Mouse (Mus musculus) intestine, embryonic 15.5 days (tissue): ENCODE measurements around the gene Rpl23. TPM values are rescaled to one million over a fixed set of nuclear protein-coding genes. Genes with fewer than 3 reads are reported as not detected.
"Not testable (repeated sequence)": the region's sequence is repeated elsewhere in the genome, so short reads cannot be mapped to it uniquely, and the experiment has no call there.

Source experiments
- ATAC-seq: fragments of 200-750 bp; cut with Nextera tagmentation; 2 replicates; pipeline ENCODE4 v1.8.0; 2017; ENCODE audit warnings: moderate TSS enrichment, moderate library complexity
- H3K27ac ChIP-seq: fragments of 300-500 bp; sonication (generic); 2 replicates; pipeline ENCODE4 v1.5.1; 2015; ENCODE audit warnings: mild to moderate bottlenecking, inconsistent platforms
- H3K27me3 ChIP-seq: fragments of 300-500 bp; sonication (generic); replicated peaks from 2 replicates; pipeline ENCODE4 v1.6.1; 2015; ENCODE audit warnings: inconsistent platforms
- H3K36me3 ChIP-seq: fragments of 300-500 bp; sonication (generic); 2 replicates; pipeline ENCODE4 v1.6.1; 2015; ENCODE audit warnings: inconsistent platforms
- H3K4me1 ChIP-seq: fragments of 300-500 bp; sonication (generic); replicated peaks from 2 replicates; pipeline ENCODE4 v1.6.1; 2015; ENCODE audit warnings: inconsistent platforms
- H3K4me2 ChIP-seq: fragments of 300-500 bp; sonication (generic); replicated peaks from 2 replicates; pipeline ENCODE4 v1.6.1; 2015; ENCODE audit warnings: mild to moderate bottlenecking, inconsistent platforms
- H3K4me3 ChIP-seq: fragments of 300-500 bp; sonication (generic); replicated peaks from 2 replicates; pipeline ENCODE4 v1.5.1; 2015; ENCODE audit warnings: inconsistent platforms
- H3K9ac ChIP-seq: fragments of 300-500 bp; sonication (generic); 2 replicates; pipeline ENCODE4 v1.6.1; 2015; ENCODE audit warnings: inconsistent platforms
- H3K9me3 ChIP-seq: fragments of 300-500 bp; sonication (generic); 2 replicates; pipeline ENCODE4 v1.6.1; 2016; ENCODE audit warnings: inconsistent platforms
- WGBS: fragments of 180-500 bp; shearing (Covaris S2); methylation state at CpG from one replicate; pipeline ENCODE4 v1.1.7; 2015; 5-methylcytosine and 5-hydroxymethylcytosine counted together
- polyA plus RNA-seq: library from polyadenylated mRNA; unstranded; fragments of >200 nt; fragmentation: Nextera tagmentation; extraction: Ambion mirVana; gene quantifications from 2 replicates; pipeline ENCODE4 v1.2.1, GENCODE M21; 2015

Gene Rpl23
- polyA plus RNA-seq, 1 experiment from 2014 or later, result 606 TPM

DNA sequence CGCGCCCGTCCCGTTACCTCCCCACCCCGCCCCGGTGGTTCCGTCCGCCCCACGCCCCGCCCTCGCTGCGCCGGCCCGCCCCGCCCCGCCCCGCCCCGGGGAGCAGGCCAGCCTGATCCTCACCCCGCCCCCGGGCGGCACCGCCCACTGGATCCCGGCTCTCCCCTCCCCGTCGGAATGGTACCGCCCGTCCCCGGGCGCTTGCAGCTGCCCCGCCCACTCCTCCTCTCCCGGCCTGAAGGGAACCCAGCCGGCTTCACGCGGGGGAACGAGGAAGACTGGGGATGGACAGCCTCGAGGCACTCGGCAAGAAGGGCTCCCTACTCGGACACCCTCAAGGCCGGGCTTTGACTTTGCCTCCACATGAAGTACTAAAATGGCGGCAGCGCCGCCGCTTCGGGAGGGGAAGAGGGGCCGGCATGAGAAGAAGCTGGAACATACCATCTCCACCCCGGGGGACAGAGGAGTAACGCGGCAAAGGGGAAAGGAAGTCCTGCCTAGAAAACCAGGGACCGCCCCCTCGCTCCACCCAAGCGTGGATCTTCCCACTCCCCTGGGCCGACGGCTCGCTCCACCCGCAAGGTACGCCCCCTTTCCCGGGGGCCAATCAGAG, 37.4 kb downstream of the Rpl23 start:
- Histone ChIP-seq H3K4me3 (peak overlapping the region; percentile 83), H3K9me3 (no peaks in the 10 kb centered on the region), H3K27ac (peak overlapping the region; percentile 95), H3K4me1 (peaks cover 14% of the 10 kb centered on the region), H3K9ac (peak overlapping the region; percentile 85), H3K27me3 (no peaks in the 10 kb centered on the region), H3K36me3 (peaks cover 13% of the 10 kb centered on the region), H3K4me2 (peak overlapping the region; percentile 80)
- peak; percentile 97 for ATAC-seq
- WGBS, result under 1% methylated on average over 44 of the region's 57 CpGs

DNA sequence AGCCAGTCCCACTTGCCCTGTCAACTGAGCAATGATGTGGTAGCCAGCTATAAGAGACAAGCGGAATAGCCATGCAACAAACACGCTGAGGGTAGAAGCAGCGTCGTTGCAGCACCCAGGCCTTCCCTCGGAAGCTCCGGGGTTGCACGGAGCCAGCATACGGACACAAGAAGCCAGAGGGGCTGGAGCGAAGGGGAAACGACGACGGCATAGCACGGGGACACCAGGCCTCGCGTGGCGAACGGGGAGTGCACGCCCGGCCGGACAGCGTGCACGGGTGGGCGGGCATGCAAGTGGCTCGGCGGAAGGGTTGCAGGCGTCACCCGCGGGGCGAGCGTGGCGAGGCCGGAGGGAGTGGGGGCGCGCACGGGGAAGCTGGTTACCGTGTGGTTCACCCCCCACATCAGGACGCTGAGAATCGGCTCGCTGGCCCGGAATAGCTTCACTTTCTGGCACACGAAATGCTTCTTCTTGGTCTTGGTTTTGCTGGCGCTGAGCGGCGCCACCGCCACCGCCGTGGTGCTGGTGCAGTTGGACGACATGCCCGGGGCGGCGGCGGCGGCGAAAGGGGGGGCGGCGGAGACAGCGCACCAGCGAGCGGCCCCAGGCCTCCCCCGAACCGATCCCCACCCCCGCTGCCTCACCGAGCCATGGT, 38.0 kb downstream of the Rpl23 start, which contains the start of gene Pip4k2b:
Pip4k2b (minus strand) TSS at position 642 of the 655 bp plus-strand sequence.
- H3K27me3 ChIP-seq, result no peaks in the 10 kb centered on the region
- H3K4me3 ChIP-seq, result peak within 1 kb of the TSS; percentile 83
- peaks cover 14% of the 10 kb centered on the region for H3K4me1 ChIP-seq
- H3K9me3 ChIP-seq, result no peaks in the 10 kb centered on the region
- ATAC-seq, result peak; percentile 46
- H3K9ac ChIP-seq, result peak within 1 kb of the TSS; percentile 85
- peak within 1 kb of the TSS; percentile 95 for H3K27ac ChIP-seq
- H3K4me2 ChIP-seq, result peak within 1 kb of the TSS; percentile 80
- WGBS, result under 1% methylated on average over 63 of the region's 63 CpGs
- peaks cover 13% of the 10 kb centered on the region for H3K36me3 ChIP-seq

DNA sequence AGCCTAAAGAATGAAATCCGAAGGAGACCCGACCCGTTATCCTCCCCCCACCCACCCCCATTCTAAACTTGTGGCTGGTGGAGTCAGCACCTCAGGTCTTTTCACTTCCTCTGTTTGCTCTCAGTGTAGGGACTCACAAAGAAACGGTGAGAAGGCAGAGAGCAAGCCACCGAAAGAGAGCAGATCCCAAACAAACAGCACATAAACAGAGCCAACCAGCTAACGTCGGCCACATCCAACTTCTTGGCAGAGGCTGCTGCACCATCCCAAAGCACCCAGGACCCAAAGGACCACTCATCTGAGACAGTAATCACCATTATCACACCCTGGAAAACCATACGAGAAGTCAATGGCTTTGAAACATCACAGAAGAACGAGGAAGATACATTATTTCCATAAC, 38.8 kb downstream of the Rpl23 start:
- peaks cover 13% of the 10 kb centered on the region for H3K36me3 ChIP-seq
- no peaks in the 10 kb centered on the region for H3K9me3 ChIP-seq
- 22% methylated on average over 9 of the region's 9 CpGs for WGBS
- H3K4me3 ChIP-seq, result peak overlapping the region; percentile 83
- H3K4me2 ChIP-seq, result peak overlapping the region; percentile 80
- no peaks in the 10 kb centered on the region for H3K27me3 ChIP-seq
- H3K4me1 ChIP-seq, result peaks cover 14% of the 10 kb centered on the region
- peak overlapping the region; percentile 79; the same call in 1 of the 2 replicates for H3K27ac ChIP-seq
- H3K9ac ChIP-seq, result peak overlapping the region; percentile 84
- no peak for ATAC-seq

DNA sequence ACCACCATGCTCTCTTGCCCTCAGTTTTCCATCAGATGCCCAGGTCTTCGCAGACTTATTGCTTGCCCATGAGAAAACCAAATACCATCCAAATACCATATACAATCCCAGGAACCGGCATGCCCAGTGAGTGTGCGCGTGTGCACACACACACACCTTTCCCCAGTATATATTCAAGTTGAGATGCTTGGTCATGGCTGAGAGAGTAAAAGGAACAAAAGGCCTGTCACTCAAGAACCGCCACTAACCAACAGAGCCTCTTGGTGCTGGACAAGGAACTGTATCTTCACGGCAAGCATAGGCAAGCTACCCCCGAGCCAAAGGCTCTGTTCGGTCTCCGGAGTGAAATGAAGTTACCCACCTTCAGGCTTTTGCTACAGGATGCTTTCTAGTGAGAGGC, 39.6 kb downstream of the Rpl23 start:
- peak overlapping the region; percentile 84 for H3K9ac ChIP-seq
- 89% methylated on average over 9 of the region's 9 CpGs for WGBS
- H3K27ac ChIP-seq, result no peak overlapping the region
- no peak overlapping the region for H3K4me3 ChIP-seq
- H3K27me3 ChIP-seq, result no peaks in the 10 kb centered on the region
- peaks cover 10% of the 10 kb centered on the region for H3K36me3 ChIP-seq
- H3K4me2 ChIP-seq, result peak overlapping the region; percentile 80
- H3K9me3 ChIP-seq, result no peaks in the 10 kb centered on the region
- peaks cover 14% of the 10 kb centered on the region for H3K4me1 ChIP-seq
- ATAC-seq, result no peak

DNA sequence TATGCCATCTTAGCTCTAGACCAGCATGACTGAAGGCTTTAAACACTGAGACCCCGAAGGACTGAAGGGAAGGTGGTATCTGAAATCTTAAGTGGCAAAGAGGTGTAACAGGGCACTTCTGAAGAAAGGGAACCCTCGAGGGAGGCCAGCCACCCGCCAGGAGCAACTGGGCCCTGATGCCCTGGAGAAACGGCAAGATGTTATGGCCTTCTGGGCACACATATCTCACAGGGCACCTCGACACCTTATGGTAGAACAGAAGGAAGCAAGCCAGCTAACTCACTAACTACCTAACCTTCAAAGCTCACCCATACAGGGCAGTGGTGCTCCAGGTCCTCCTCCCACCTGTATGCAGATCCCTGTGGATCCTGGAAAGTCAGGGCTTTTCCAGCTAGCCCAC, 40.1 kb downstream of the Rpl23 start:
- WGBS, result 91% methylated on average over 5 of the region's 5 CpGs
- Histone ChIP-seq H3K9me3 (no peaks in the 10 kb centered on the region), H3K4me1 (peaks cover 14% of the 10 kb centered on the region), H3K4me3 (no peak overlapping the region), H3K27me3 (no peaks in the 10 kb centered on the region), H3K27ac (no peak overlapping the region), H3K4me2 (no peak overlapping the region), H3K36me3 (peaks cover 10% of the 10 kb centered on the region), H3K9ac (no peak overlapping the region)
- ATAC-seq, result no peak

DNA sequence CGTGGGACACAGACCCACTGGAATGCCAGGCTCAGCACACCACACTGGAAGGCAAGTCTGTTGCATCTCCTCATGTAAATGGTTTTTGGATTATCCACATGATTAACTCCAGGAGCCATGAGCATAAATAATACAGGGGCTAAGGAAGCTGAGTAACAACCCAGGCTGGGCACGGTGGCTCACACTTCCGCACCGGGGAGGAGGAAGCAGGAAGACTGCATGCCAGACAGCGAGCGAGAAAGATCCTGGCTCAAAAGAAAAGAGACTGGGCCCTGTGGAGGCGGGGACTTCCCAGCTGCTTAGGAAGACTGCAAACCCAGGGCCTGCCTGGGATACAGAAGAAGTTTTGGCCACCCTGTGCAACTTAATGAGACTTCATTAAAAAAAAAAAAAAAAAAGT, 42.0 kb downstream of the Rpl23 start:
- Histone ChIP-seq H3K36me3 (no peaks in the 10 kb centered on the region), H3K9me3 (no peaks in the 10 kb centered on the region), H3K4me3 (no peak overlapping the region), H3K9ac (no peak overlapping the region), H3K27me3 (no peaks in the 10 kb centered on the region), H3K27ac (no peak overlapping the region; the same call in 1 of the 2 replicates), H3K4me2 (no peak overlapping the region), H3K4me1 (peaks cover 14% of the 10 kb centered on the region)
- ATAC-seq, result no peak
- 44% methylated on average over 7 of the region's 7 CpGs for WGBS

DNA sequence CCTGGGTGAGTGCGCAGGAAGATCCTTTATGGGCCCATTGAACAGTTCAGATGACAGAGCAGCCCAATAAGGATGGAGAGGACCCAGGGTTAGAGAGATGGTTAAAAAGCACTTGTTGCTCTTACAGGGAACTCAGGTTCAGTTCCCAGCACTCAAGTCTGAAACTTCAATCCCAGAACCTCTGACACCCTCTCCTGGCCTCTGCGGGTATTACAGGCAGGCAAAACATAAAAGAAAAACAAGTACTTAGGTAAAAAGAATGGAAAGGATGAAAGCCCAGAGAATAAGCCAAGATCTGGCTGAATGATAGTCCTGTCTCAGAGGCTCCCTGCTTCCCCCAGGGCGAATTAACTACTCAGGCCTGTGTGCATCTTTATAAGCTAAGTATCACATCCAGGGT, 43.1 kb downstream of the Rpl23 start:
- Histone ChIP-seq H3K9me3 (no peaks in the 10 kb centered on the region), H3K36me3 (no peaks in the 10 kb centered on the region), H3K27me3 (no peaks in the 10 kb centered on the region), H3K4me2 (no peak overlapping the region), H3K27ac (no peak overlapping the region), H3K9ac (no peak overlapping the region), H3K4me3 (no peak overlapping the region), H3K4me1 (peaks cover 14% of the 10 kb centered on the region)
- no peak for ATAC-seq
- WGBS, result 90% methylated on average over 3 of the region's 3 CpGs

DNA sequence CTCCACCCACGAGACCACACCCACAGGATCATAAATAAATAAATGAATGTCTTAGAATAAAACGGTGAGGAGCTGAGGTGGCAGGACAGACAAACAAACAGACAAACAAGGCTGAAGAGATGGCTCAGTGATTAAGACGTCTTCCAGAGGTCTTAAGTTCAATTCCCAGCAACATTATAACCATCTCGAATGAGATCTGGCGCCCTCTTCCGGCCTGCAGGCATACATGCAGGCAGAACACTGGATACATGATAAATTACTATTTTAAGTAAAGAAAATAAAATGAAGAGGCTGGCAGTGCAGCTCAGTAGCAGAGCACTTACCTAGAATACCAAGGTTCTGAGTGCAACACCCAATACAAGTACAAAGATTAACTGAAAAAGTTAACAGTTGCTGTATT, 43.5 kb downstream of the Rpl23 start:
- WGBS, result 61% methylated on average over 6 of the region's 6 CpGs
- H3K4me3 ChIP-seq, result no peak overlapping the region
- H3K27me3 ChIP-seq, result no peaks in the 10 kb centered on the region
- H3K4me2 ChIP-seq, result no peak overlapping the region
- H3K9ac ChIP-seq, result no peak overlapping the region
- peaks cover 14% of the 10 kb centered on the region for H3K4me1 ChIP-seq
- ATAC-seq, result no peak
- H3K9me3 ChIP-seq, result no peaks in the 10 kb centered on the region
- H3K36me3 ChIP-seq, result no peaks in the 10 kb centered on the region
- H3K27ac ChIP-seq, result no peak overlapping the region

DNA sequence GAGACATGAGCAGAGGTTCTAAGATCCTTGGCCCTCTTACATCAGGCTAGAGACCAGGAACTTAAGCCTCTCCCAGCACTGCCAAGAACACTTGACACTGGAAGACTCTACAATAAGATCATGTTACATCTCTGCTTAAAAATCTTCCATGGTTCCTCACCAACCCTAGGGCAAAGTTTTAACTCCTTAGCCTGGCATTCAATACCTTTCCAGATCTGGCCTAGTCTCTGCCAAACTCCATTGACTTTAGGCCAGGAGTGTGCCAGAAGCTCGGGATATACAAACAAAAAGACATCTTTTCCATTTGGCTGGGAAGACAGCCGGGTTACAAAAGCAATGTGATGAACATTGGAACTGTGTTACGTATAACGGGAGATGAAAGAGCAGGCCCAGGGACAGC, 44.6 kb downstream of the Rpl23 start:
- no peaks in the 10 kb centered on the region for H3K9me3 ChIP-seq
- WGBS, result 69% methylated on average over 4 of the region's 4 CpGs
- ATAC-seq, result no peak
- no peaks in the 10 kb centered on the region for H3K36me3 ChIP-seq
- no peak overlapping the region for H3K4me3 ChIP-seq
- no peak overlapping the region for H3K27ac ChIP-seq
- H3K27me3 ChIP-seq, result no peaks in the 10 kb centered on the region
- H3K4me2 ChIP-seq, result no peak overlapping the region
- H3K9ac ChIP-seq, result no peak overlapping the region
- H3K4me1 ChIP-seq, result peaks cover 4% of the 10 kb centered on the region; the same call in 1 of the 2 replicates

DNA sequence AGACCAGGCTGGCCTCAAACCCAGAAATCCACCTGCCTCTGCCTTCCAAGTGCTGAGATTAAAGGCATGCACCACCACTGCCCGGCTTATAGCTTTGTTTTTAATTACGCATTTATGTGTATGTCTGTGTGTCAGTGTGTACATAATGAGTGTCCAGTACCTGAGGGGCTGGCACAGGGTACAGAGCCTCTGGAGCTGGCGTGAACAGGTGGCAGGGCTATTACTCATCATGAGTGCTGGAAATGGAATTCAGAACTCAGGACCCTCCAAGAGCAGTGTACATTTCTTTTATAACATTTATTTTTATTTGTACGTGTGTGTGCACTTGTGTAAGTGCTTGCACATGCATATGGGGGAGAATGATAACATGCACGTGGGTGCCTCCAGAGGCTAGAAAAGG, 45.6 kb downstream of the Rpl23 start:
- 0 out of 2 replicates have a peak, but pooled peaks cover 3% of the 10 kb centered on the region for H3K4me1 ChIP-seq
- 86% methylated on average over 5 of the region's 5 CpGs for WGBS
- no peak overlapping the region for H3K27ac ChIP-seq
- H3K9me3 ChIP-seq, result no peaks in the 10 kb centered on the region
- no peaks in the 10 kb centered on the region for H3K27me3 ChIP-seq
- no peak for ATAC-seq
- H3K36me3 ChIP-seq, result no peaks in the 10 kb centered on the region
- no peak overlapping the region for H3K4me3 ChIP-seq
- H3K4me2 ChIP-seq, result no peak overlapping the region
- no peak overlapping the region for H3K9ac ChIP-seq

DNA sequence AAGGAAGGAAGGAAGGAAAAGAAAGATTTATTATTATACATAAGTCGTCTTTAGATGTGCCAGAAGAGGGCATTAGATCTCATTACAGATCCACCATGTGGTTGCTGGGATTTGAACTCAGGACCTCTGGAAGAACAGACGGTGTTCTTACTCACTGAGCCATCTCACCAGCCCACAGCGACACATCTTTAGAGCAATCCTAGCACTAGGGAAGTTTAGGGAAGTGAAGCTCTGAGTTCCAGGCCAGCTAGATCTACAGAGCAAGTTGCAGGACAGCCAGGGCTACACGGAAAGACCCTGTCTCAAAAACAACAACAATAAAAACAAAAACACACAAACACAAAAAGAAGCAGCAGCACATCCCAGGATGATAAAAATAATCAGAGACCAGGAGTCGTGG, 47.4 kb downstream of the Rpl23 start:
- not testable (repeated sequence) for H3K4me2 ChIP-seq, H3K27me3 ChIP-seq, H3K9ac ChIP-seq, H3K27ac ChIP-seq, H3K9me3 ChIP-seq, H3K4me3 ChIP-seq, H3K36me3 ChIP-seq, ATAC-seq, H3K4me1 ChIP-seq
- WGBS, result 85% methylated on average over 5 of the region's 5 CpGs

DNA sequence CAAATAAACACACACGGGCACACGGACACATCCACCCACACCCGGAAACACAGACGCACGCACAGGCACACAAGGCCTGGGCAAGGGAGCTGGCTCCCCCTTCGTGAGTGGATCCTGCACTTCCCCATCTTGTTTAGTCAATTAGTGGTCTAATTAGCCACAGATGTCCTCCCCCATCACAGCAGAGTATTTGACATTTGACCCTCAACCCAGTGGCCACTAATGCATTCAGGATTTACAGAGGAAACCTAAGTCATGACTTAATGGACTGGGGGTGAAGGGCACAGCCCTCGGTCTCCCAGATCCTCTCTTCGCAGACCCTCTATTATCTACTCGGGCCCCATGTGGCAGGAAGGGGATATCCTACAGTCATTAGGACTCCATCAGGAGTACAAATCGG, 48.5 kb downstream of the Rpl23 start:
- no peak for ATAC-seq
- H3K27ac ChIP-seq, result no peak overlapping the region

DNA sequence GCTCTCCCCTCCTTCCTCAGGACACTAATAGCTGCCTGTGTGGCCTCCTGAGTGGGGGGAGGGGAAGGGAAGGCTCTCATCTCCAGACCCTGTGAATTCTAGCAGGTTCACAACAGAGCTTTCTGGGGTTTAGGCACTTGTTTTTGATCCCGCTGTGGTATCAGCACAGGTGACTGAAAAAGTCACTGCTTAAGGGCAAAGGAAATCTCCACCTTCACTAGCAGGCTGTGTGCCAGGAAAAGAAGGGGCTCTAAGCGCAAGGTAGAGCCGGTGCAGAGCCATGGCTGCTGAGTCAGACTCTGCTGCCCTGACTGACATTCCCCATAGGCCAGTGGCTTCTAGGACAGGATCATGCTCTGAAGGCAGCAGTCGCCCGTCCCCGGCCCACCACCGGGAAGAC, 53.5 kb downstream of the Rpl23 start:
- no peaks in the 10 kb centered on the region for H3K27me3 ChIP-seq
- peaks cover 23% of the 10 kb centered on the region for H3K36me3 ChIP-seq
- no peak overlapping the region for H3K27ac ChIP-seq
- no peak for ATAC-seq
- H3K4me3 ChIP-seq, result no peak overlapping the region
- WGBS, result 81% methylated on average over 7 of the region's 7 CpGs
- no peaks in the 10 kb centered on the region for H3K9me3 ChIP-seq
- no peaks in the 10 kb centered on the region for H3K4me1 ChIP-seq
- no peak overlapping the region for H3K9ac ChIP-seq
- H3K4me2 ChIP-seq, result no peak overlapping the region

More for the DNA sequence above, 48.5 kb downstream of the Rpl23 start:
- H3K4me1 ChIP-seq, result no peaks in the 10 kb centered on the region
- no peaks in the 10 kb centered on the region for H3K27me3 ChIP-seq
- no peak overlapping the region for H3K4me3 ChIP-seq
- H3K9me3 ChIP-seq, result no peaks in the 10 kb centered on the region
- no peak overlapping the region for H3K9ac ChIP-seq
- H3K36me3 ChIP-seq, result peaks cover 2% of the 10 kb centered on the region; the same call in 1 of the 2 replicates
- WGBS, result 40% methylated on average over 10 of the region's 10 CpGs
- no peak overlapping the region for H3K4me2 ChIP-seq
